Mouse (Mus musculus) adrenal gland, postnatal 36 days (tissue): ENCODE data around the gene Pim1. TPM values are rescaled to one million over a fixed set of nuclear protein-coding genes. Genes with fewer than 3 reads are reported as not detected.

Experiments
- DNase-seq, 2 experiments: peaks; one replicate each; pipeline ENCODE4 v3.0.0; 2021; ENCODE audit warnings: mixed read lengths in 1 of 2
- total RNA-seq, 2 experiments: library from RNA; stranded (reverse); gene quantifications; 2 replicates each; pipeline ENCODE4 v1.2.3; 2021

The Pim1 gene
- total RNA-seq, 2 experiments from 2014 or later = 162 to 206 TPM

DNA sequence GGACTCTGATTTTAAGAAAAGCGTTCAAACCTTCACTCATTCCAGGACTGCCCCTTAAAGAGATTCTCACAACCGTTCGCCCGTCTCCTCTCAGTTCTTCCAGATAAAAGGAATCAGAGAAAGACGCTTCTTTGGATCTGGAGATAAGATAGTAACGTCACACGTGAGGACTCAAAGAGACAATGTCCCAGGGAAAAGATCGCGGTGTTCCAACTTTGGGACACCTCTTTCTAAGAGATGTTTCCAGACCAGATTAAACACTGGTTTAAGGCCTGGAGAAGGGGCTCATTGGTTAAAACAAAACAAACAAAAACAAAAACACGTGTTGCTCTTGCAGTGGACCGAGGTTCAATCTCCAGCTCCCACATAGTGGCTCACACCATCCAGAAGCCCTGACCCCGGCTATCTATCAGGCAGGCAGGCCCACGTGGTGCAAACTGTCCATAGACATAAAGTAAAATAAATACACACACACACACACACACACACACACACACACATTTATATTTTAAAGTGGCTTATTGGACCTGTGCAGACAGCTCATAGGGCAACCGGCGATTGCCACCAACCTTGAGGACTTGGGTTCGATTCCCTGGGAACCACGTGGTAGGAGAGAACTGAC, 25.9 kb upstream of the Pim1 start:
- DNase-seq = peak in 1 of 2 experiments; percentile 38

DNA sequence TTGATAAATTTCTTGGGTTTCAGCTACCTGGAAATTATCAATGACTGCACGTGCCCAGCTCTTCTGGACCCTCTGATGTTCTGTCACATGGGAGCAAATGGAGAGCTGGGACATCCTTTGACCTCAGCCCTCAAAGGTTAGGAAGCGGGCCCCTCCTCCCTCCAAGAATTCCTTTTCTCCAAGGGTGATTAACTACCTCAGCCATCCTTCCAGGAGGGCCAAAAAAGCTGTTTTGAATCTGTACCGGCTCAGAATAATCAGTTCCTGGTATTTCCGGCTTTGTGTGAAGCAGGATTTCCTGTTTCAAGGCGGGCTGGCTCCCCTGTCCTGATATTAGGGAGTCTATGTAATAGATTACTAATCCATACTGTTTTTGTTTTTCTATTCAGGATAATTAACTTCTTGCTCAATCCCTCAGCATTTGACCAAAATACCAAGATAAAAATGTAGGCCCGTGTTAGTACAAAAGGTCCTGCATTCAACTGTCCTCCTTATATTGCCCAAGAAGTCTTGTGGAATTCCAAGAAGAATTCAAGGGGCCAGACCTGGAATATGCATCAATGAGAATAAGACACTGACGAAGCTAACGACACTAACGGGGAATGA, 25.0 kb upstream of the Pim1 start:
- peak in 1 of 2 experiments; percentile 34 for DNase-seq

DNA sequence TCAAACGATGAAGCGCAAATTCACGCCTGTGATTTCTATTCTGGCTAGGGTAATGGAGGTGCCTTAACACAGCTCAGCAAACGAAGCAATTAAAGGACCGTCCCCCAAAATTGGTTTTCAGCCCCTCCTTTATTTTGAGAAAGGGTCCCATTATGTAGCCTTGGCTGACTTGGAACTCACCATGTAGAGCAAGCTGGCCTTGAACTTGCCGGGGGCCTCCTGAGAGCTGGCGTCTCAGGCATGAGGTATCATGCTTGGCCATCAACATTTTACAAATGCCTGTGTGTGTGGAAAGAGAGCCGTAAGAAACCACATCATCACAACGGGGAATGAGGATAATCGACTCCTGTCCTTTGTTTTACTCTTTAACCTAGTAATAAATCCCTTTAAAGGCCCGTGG, 23.5 kb upstream of the Pim1 start:
- no peak for DNase-seq

DNA sequence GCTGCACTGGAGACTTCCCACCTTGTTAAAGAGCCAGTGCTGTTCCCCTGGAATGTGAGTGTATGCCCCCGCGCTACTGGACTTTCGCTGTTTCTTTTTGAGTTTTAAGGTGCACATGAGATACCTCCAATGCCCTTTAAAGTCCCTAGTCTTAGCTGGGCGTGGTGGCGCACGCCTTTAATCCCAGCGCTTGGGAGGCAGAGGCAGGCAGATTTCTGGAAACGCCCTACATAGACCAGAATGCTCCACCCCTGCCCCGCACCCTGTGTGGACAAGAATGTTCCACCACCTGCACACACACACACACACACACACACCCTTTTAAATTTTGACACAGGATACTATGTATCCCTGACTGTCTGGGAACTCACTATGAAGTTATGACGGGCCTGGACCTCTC, 17.1 kb upstream of the Pim1 start:
- no peak for DNase-seq

DNA sequence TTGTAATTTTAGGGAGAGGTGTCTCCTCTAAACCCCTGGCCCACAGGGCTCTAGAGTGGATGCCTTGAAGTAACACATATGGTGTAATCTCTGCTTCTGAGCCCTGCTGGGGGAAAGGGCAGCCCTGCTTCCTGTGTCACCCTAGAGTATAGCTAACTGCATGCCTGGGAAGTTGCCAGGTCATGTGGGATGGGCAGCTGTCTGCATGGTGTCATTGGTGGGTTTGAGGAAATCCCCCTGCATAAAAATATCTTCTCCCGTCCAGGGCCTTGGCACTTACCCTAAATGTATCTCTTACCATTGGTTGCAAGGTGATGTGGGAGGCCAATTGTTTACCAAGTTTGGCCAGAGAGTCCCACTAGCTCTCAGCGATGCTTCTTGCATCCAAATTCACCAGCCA, 16.5 kb upstream of the Pim1 start:
- no peak for DNase-seq

DNA sequence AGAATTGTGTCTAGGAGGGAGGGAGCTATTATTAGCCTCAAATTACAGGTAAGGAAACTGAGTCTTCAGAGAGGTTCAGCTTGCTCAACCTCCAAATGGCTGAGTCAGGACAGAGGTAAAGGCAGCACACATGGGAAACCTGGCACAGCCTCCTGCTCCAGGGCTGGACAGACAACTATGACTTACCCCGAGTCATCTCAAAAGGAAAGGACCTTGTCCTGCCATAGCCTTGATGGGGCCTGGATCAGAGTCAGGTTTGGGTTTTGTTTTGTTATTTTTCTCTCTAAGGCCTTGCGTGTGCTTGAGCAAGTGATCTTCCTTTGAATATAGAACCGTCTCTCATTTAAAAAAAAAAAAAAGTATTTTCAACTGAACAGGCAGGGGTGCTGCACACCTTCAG, 15.4 kb upstream of the Pim1 start:
- peak; percentile 64 to 76 for DNase-seq

DNA sequence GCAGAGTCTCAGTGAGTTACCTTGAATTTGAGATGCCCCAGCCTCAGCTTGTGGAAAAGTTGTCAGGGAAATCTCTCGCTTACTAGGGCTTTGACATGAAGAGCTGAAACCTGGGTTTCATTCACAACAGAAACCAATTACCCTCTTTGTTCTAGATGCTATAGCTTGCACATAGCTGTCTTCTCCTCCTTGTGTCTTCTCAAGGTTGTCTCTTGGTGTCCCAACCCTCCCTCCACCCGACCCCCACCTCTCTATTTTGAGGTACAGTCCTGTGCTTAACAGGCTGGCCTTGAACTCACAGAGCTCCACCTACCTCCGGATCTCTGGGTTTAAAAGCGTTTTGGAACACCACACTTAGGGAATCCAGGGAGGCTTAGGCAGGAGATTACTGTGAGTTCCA, 14.1 kb upstream of the Pim1 start:
- DNase-seq = no peak

DNA sequence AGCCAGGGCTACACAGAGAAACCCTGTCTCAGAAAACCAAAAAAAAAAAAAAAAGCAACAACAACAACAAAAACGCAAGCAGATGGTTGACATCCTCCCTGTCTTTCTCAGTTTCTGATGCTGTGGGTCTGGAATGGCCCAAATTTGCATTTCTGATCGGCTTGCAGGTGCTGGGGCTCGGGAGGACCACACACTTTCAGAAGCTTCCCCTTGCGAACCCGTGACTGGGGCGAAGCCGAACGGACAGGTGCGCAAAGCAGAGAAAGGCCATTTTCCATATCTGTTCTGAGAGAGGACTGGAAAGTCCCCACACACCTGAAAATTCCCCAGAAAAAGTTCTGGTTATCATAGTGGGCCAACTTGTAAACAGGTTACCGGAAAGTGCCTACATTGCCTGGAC, 13.2 kb upstream of the Pim1 start:
- no peak for DNase-seq

DNA sequence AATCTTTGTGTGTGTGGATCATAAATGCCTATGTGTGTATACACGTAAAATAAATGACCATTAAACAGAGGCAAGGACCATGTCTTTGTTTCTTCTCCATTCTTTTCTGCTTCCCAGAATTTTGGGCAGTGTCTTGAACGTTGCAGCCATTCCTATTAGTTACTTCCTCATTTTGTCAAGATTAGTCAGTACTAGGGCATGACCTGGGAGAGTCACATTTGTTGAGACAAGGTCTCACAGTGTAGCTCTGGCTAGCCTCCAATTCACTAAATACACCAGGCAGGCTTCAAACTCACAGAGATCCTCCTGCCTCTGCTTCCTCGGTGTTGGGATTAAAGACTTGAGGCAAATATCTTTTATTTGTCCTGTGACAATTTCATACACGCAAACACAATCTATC, 12.3 kb upstream of the Pim1 start:
- no peak for DNase-seq

DNA sequence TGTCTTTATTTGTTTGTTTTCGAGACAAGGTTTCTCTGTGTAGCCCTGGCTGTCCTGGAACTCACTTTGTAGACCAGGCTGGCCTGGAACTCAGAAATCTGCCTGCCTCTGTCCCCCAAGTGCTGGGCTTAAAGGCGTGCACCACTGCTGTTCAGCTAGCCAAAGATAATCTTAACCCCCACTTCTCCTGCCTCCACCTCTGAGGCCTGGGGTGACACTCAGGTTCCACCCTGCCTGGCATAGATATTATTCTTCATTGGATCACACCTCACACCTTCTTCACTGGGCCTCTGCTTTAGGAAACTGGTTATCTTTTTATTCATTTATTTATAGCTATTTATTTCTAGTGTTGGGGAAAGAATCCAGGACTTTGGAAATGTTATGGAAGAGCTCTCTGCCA, 10.3 kb upstream of the Pim1 start:
- DNase-seq = no peak

DNA sequence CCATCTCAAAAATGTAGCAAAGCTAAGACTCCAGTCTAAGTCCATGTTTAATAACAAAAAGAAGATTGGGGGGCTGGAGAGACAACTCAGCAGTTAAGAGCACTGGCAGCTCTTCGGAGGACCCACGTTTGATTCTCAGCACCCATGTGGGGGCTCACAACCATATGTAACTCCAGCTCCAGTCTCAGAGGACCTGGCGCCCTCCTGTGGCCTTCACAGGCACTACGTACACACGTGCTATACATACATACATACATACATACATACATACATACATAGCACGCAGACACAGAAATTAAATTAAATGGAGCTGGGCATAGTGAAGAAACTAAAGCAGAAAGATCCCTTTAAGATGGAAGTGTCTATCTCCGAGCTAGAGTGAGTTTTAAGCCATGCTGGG, 7.9 kb upstream of the Pim1 start:
- no peak for DNase-seq

DNA sequence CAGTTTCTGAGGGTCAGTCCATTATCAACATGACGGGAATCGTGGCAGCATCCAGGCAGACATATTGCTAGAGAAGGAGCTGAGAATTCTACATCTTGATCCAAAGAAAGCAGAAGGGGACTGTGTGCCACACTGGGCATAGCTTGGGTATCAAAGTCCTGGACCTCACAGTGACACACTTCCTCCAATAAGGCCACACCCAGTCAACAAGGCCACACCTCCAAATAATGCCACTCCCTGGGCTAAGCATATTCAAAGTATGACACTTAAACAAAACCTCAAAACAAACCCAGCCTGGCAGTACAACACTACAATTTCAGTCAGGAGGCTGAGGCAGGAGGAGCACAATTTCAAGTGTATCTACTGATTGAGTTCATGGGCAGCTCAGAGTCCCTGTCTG, 7.3 kb upstream of the Pim1 start:
- no peak for DNase-seq

DNA sequence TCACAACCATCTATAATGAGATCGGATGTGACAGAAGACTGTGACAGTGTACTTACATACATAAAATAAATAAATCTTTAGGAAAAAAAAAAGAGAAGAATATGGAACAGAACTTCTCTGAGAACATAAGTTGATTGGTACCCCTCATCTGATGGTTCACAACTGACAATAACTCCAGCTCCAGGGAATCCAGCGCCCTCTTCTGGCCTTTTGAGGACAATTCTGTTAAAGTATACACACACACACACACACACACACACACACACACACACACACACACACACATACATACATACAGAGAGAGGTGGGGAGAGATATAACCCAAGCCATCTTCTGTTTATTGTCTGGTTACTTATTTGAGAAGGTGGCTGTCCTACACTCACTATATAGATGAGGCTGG, 6.1 kb upstream of the Pim1 start:
- no peak for DNase-seq

DNA sequence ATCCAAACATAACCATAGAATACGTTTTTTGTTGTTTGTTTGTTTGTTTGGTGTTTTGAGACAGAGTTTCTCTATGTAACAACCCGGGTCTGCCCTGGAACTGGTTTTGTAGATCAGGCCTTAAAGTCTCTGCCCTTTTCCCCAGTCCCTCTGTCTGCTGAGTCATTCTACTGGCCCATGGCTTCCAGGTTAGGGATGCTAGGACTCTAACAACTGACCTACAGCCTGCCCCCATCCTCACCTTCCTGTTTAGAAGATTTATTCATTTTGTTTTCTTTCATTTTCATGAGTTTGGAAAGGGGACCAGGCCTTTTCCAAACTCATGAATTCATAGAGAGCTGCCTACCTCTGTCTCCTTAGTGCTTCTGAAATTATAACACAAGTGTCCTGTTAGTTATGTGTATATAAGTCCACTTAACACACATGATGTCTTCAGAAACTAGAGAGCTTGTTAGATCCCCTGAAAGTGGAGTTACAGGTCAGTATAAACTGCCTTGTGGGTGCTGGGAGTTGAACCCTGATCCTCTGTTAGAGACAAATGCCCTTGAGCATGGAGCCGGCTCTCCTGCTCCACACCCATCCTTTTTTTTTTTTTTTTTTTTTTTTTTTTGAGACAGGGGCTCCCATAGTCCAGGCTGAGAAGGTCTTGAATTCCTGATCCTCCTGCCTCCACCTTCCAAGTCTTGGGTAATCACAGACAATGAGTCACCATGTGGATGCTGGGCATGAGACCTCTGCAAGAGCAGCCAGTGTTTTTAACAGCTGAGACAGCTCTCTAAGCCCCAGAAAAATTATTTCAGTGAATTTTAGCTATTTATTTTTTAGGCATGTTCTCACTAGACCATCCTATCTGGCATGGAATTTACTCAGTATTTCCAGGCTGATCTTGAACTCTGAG, 5.0 kb upstream of the Pim1 start:
- DNase-seq = peak in 1 of 2 experiments; percentile 46

DNA sequence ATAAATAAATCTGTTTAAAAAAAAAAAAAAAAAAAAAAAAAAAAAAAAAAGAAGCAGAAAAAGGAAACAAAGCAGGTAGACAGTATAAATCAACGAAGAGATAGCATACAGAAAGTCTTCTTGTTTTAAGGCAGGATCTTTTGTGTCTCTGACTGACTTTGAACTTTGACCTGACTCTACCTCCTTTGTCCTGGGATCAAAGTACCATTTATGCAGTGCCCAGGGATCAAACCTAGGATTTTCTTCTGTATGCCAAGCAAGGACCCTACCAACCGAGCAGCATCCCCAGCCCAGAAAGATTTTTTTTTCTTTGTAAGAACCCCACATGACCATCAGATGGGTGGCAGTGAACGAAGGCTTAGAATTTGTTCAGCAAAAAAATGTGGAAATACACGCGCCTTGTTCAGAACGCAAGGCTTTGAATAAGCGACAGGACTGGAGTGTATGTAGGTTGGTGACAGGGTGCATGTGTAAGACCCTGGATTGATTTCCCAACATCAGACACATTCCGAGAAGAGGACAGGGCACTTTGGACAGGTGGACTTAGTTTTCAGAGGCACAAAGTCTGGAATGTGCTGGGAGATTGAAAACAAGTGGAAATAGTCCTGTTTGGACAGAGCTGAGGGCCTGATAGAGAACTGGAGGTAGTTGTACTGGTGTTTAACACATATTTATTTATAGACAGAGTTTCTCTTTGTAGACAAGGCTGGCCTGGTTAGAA, 2.1 kb upstream of the Pim1 start:
- no peak for DNase-seq

DNA sequence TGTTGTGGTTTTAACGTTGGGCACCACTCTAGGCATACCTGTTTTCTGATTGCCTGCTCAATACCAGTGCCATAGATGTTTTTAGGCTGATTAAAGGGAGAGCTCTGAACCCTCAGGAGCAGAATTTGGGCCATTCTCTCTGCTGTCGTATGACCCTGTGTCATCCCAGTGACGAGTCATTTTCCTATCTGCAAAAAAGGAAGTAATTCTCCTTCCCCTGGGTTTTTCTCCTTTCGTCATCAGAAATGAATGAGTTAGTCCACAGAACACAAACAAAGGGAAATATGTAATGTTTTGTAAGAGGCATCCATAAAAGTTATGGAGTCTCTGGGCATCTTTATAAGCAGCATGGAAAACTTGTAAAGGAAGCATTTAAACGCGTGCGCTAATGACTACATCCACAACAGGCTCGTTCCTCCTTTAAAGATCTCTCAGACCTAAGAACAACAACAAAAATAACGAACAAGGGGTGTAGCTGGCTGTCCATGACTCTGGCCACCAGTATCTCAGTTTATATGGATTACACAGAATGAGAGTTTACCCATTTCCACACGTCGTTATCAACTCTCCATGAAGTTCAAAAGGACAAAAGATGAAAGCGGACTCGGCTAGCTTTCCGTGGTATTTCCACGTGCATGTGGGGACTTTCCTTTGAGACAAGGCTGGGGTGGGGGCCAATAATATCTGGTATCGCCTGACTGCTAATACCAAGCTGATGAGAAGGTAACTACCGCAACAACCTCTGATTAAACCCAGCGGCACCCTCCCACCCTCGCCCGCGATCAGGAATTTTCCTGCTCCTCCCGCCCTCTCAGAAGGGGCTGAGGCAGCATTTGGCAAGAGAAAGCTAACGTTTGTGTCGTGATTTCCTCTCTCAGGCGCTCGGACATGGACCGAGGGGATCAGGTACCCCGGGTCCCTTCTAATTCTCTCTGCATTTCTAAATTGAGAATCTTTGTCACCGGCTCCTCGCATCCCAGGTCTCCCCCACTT, 1.3 kb upstream of the Pim1 start:
- DNase-seq = peak; percentile 39 to 70

DNA sequence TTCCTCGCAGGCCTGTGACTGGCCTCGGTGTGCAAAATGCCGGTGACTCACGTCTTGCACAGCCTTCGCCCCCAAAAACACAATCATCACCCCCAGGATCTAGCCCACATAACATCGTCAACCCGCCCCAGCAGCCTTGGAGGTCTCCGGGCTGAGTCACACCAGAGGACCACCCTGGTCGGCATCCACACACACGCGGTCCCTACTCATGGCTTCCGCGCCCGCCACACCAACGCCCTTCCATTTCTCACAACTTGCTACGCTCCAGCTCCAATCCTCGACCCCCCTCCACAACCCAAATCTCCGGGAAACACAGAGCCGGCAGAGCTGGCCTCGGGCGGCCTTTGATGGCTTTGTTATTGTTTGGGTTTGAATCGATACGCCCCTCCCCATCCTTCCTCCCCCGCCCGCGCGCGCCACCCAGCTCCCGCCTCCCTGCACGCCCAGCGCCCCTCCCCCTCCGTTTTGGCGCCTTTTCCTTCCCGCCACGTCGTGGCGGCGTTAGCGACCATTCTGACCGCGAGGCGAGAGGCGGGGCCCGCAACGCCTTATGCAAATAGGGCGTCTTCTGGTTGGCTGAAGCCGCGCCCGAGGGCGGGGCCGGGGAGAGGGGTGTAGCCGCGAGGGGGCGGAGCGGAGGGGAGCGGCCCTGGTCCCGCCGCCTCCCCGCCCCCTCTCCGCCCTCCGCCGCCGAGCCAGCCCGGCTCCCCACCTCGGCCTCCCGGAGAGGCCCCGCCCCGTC, 411 bp upstream of the Pim1 start:
- DNase-seq = peak; percentile 99

DNA sequence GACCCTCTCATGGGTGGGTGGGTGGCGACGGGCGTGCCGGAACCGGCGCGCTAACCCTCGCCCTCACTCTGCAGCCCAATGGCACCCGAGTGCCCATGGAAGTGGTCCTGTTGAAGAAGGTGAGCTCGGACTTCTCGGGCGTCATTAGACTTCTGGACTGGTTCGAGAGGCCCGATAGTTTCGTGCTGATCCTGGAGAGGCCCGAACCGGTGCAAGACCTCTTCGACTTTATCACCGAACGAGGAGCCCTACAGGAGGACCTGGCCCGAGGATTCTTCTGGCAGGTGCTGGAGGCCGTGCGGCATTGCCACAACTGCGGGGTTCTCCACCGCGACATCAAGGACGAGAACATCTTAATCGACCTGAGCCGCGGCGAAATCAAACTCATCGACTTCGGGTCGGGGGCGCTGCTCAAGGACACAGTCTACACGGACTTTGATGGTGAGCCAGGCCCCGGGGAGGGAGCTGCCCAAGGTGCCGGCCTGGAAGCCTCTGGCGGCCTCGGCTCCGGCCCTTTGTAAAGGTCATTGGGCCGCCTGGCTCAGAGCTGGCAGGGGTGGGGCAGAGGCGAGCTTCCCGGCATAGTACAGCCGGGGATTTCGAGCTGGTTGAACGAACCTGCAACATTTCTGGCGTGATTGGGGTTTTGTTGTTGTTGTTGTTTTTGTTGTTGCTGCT, 1.2 kb downstream of the Pim1 start:
- peak; percentile 84 for DNase-seq

DNA sequence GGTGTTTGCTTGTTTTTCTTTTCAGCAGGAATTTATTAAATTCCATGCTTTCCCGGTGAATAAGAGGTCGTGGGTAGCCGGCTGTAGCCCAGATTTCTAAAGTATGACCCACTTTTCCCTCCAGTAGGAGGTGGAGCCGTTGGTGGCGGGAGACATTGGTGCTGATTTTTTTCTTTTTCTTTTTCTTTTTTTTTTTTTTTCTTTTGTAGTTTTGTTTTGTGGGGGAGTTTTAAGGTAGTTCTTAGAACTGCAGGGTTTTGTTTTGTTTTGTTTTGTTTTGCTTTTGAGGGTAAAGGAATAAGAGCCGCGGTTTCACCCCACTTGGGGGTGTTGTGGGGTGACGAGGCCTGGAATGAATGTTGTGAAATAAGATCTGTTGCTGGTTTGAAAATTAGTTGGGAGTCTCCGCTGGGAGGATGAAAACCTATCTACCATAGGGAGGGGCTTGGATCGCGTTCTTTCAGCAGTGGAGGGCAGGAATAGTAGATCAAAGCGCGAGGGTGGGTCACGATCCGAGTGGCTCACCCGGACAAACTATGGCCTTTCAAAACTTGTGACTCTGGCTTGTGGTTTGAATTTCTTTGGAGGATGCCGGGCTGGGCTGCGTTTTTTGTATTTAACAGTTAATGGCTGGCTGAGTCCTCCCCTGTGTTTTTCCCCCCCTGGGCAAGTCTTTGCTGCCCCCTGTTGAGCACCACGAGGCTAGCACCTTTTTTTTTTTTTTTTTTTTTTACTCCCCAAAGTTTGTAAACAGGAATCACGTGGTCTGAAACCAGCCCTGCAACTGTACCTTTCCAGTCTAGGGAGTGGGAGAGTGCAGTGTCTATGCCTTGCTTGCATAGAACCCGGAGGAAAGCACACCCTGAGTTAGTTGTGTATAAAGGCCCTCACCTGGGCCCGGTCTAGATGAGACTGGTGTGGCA, 2.0 kb downstream of the Pim1 start:
- DNase-seq = peak; percentile 69 to 79
